Mouse (Mus musculus) spleen, postnatal 14 days (tissue): Measurements from ENCODE around the gene Upp2.
A peak's percentile ranks its signal among the peaks of the same experiment; 100 is the strongest.

Experiments
- DNase-seq, 2 experiments: peaks; one replicate each; pipeline ENCODE4 v3.0.0; 2021 to 2022; ENCODE audit warnings: low spot score in 2 of 2

Gene Upp2

DNA sequence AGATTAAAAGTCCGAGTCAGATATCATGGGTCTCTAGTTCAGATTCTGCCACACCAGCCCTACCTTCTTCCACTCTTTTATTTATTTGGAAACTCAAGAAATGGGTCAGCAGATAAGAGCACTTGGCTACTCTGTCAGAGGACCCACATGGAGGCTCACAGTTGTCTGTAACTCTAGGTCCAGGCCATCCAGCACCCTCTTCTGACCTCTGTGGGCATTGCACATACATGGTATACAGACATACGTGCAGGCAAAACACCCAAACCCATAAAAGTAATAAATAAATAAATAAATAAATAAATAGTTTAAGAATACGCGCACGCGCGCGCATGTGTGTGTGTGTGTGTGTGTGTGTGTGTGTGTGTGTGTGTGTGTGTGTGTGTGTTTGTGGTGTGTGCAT, 47.8 kb downstream of the Upp2 start:
- DNase-seq: no peak

DNA sequence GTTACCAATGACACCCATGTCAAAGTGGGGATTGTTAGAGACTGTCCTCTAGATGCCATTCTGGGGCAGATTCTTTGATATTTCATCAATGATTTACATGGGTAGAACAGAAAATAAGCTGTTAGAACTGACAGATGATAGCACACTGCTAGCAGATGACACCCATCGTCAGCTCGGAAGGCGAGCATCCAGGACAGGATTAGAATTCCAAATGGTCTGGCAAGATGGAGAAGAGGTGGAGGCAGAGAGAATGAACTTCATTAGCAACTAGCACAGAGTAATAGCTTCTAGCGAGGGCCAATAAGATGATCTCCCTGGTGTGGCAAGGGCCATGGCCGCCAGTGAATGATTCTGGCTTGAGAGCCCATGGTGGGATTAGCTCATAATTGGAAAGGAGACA, 48.7 kb downstream of the Upp2 start:
- DNase-seq: no peak

DNA sequence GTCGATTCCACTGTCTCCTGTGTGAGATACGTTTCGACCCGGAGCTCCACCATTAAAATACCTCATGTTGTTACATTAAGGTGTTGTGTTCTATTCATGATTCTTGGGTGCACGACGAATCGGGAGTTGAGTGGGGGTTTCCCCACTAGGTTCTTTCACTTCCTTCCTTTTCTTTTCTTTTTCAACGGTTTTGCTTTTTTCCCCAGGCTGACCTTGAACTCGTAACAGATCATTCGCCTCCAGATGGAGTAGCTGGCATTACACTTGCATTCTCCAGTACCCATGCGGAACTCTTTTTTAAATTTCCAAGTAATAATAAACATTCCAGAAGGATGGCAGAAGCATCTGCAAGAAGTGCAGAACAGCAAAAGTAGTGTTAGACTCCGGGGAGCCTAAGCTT, 58.1 kb downstream of the Upp2 start:
- no peak for DNase-seq

DNA sequence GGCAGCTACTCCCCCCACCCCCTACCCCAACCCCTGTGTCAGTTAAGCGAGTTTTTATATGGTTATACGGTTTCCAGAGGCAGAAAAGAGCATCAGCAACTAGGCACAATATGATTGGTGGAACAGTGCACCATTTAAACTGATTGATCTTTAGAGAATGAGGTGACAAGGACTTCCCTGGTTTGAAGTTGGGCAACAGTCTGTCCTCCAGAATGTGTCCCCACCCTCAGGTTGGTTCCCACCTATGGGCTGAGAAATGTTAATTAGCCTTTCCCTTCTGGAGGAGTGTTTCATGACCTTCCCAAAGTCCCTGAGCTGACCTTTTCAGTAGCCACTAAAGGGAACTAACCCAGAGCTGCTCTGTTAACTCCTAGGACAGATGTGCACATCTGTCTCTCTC, 58.6 kb downstream of the Upp2 start:
- no peak for DNase-seq

DNA sequence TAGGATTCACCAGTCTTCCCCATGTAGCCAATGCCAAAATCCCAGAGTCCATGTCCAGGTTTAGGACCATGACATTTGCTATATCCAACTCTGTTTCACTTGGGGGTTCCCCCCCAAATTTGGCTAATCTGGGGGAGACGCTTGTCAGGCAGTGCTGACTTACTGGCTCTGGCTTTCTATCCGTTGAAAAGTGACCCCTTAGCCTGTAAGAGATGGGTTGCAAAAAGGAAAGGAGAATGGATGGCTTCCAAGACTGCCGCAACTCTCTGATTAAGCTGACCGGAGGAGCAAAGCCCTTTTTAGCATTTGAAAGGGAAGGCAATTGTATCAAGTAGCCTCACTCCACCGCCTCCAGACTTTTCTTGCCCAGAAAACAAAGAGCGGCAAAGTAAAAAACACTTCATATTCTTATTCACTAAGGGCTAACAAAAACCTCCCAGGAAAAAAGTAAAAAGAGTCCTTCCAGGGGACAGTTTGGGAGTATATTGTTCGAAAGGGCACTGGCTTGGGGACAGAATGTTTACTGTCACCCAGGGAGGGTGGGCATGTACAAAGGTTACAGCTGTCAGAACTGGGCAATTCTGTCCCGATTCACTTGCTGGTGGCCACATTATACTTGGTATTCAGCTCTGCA, 59.2 kb downstream of the Upp2 start:
- DNase-seq: no peak

DNA sequence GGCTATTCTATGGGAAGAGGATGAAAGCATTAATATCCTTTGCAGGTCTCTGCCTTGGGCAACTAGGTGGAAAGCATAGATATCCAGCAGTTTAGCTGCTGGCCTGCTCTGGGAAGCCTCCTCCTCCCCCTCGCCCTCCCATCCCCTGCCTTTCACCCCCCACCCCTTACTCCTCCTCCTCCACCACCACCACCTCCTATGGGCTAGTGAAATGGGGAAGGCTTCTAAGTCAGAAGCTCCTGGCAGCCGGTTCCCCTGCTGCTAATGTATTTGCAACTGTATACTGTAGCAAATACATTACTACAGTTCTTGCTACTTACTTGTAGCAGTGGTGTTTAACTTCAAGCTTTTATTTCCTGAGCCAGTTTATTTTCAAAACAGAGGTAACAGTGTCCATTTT, 60.9 kb downstream of the Upp2 start:
- DNase-seq: no peak

DNA sequence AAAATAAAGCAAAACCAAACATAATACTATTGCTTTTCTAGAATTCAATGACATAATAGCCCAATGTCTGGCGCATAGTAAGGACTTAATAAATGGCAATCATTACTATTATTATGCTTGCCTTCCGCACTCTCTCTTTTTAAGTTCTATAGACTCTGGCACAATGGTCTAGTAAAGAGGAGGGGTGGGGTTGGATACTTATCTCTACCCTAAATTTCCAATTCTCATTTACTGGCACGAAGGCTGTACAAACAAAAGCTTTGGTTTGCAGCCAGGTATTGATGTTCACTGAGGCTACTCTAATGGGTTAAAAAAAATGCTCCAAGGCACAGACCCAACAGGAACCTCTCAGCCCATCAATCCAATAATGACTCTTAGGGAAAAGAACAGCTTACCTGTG, 61.9 kb downstream of the Upp2 start:
- no peak for DNase-seq

DNA sequence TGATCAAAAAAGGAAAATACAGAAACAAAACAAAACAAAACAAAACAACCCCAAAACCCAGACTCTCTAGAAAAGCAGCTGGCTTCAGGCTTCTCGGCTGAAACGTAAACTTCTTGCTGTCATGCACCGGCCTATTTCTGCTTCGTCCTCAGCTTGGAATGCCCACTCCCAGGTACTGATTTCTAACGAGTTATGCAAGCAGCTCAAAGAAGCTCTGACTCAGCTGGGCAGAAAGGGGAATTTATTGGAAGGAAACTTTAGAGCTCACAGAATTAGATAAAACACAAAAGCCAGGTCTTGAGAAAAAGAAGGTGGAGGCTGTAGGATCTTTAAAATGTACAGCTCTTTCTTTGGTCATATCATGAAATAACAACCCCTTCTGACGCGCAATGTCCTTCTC, 62.3 kb downstream of the Upp2 start:
- DNase-seq: no peak

DNA sequence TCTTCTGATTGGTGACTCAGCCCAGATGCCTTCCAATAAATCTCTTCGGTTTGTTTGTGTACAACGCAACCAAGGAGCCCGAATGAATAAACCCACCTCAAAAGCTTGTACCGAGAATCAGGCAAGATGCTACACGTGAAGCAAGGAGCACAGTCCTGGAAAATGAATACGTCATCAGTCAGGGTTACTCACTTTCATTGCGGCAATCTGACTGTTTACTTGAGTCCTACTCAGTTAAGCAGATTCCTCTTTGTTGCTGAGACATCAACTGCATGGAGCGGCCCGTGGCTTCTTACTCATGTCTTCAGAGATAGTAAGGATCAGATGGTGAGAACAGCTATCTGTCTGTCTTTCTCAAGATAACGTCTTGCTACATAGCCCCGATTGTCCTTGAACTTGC, 66.7 kb downstream of the Upp2 start:
- DNase-seq: no peak

DNA sequence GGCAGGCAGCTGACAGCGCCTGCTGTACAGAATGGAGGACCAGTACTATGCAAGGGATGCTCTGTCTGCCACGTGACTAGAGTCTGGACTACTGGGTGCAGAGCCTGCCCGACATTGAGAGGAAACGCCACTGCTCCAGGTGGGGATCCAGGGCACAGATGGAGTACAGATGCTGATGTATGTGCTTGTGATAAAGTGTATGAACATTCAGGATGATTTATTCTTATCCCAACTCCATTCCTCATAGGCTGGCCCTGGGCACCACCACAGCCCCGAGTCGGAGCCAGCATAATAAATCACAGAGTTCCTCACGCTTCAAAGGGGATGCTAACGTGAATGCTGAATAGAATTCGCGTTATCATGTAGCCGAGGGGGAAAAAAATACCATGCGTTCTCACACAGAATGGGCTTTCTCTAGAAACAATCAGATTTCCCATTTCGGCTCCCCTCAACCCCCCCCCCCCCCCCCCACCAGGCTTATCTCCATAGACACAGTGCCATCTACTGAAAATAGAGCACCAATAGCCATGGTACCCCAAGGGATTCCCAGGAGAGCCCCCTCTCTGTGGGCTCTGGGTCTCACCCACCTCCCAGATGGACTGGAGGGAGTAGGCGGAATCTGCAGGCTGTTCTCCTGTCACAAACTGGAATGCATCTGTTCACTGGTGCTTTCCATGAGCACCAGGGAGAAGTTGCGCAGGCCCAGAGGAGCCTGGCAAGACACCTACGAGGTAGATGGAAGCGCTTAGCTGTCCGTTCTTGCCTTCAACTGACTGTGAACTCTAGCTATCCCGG, 74.9 kb downstream of the Upp2 start:
- no peak for DNase-seq

DNA sequence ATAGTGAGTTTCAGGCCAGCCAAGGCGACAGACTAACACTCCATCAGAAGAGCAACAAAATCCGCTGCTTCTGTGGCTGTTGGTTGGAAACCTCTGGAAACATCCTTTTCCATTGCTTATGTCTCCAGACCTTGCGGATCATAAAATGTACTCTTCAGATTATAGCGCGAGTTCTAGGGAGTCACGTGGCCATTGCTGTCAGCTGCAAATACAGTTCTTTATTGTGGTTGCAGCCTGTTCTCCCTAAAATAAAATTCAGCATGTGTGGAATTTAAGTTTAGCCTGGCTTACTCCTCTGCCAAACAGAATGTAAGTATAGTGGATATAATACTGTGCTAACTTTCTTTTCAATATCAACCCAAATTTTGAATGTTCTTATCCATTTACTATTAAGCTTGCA, 78.6 kb downstream of the Upp2 start:
- DNase-seq: no peak

DNA sequence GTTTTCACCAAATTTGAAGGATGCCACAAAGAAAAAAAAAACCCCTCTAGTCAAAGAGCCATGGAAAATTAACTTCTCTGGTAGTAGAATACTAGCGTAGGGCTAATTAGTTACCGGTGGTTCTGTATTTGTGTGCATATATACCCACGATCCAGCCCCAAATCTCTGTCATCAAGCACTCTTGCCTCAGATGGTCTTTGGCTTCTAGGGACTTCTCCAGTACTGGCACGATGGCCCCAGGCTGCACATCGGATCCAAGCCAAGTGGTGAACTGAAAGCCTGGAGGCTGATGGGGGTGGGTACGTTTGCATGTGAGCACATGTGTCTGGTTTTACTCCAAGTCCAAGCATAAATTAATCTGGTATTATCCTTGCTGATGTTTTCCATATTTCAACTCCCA, 88.1 kb downstream of the Upp2 start:
- DNase-seq: no peak

DNA sequence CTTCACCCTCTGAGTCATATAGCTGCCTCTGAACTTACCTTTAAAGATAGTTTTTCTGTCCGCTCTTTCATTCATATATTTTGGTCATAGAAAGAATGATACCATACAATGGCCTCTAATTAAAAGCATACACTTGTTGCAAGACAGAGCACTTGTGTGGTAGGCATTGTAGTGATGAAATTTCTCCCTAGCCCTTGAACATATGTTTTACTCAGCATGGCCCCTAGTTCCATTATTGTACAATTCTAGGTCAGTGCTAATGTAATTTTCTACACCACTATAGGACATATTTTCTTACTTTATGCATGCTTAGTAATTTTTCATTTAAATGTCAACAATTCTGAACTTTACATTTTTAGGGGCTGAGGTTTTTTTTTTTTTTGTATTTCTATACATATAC, 89.9 kb downstream of the Upp2 start:
- DNase-seq: no peak

DNA sequence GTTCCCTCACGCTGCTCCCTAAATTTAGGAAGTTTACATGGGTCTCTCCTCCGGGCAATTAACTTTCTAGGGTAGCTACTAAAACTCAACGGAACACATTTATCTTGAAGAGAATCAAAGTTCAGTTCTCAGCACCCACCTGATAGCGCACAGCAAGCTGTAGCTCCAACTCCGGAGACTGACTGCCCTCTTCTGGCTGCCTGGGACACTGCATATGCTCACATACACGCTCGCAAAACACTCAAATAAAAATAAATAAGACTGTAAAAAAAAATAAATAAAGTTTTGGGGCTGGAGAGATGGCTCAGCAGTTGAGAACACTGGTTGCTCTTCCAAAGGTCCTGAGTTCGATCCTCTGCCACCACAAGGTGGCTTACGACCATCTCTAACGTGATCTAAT, 90.8 kb downstream of the Upp2 start:
- no peak for DNase-seq

DNA sequence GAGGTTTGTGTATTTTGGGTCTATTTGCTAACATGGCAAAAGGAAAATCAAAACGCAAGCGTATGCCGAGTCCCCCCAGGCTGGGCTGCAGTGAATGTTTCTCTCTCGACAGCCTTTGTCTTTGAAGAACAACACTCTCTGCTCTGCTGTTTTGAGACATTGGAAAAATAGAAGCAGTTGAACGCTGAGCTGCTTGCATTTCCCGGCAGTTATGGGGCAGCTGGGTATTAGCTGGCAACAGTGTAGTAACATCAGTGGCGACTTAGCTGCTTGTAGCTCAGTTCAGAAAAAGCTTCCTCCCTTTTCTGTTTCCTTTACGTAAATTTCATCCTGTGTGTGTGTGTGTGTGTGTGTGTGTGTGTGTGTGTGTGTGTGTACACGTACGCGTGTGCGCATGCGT, 93.5 kb downstream of the Upp2 start:
- no peak for DNase-seq

DNA sequence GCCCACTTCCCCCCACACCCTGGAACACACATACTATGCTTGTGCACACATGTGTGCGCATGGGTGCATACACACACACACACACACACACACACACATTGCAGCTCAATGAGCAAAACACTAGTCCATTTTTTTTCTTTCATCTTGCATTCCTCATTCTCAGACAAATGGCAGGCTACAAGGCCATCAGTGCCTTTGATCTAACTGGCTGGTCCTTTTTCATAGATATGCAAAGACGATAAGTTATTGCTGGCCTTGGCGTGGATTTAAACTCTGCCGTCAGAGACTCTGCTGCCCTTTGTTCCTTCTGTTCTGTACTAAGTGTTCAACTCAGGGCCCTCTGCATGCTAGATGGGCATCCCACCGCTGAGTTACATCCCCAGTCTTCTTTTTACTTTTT, 94.0 kb downstream of the Upp2 start:
- DNase-seq: no peak

DNA sequence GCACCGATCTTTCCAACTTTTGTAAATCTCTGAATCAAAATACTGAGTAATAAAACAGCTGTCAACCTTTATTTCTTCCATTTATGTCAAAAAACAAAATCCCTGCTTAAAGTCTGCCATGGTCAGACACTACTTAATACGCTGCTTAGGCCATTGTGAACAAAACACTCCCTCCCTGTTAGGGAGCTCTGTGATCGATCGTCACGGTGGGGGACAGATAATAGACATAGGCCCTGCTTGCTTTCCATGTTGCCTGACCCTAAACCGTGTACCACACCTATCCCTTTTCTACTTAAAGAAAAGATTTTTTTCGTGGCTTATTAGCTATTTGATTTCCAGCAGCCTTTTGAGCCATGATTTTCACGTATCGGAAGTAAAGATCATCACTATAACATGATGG, 95.6 kb downstream of the Upp2 start:
- DNase-seq: no peak

DNA sequence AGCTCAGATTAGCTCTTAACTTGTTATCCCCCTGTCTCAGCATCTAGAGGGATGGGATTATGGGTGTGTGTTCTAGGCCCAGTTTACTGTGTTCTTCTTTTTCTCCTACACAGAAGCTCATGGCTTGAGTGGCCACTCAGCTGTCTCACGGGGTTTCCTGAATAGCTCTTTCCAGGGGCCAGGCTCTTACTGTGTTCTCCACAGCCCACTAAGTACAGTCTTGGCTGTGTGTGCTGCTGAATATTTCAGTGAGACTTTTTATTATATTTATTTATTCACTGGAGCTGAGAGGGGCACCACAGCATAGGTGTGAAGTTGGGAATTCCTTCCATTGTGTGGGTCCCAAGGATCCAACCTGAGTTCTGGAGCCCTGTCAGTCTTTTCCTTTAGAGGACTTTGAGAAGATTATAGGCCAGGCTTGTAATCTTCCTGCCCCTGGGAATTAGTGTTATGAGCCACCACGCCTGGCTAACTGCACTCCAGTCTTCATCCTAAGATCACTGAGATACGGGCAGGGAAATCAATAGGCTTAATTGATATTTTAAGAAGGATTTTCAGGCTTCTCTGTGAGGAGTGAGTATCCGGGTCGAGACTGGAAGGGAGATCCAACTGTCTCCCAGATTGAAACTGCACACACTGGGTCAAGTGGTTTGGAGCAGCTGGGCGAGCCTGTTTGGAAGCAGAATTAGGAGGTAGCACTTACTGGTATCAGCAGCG, 96.5 kb downstream of the Upp2 start:
- no peak for DNase-seq

DNA sequence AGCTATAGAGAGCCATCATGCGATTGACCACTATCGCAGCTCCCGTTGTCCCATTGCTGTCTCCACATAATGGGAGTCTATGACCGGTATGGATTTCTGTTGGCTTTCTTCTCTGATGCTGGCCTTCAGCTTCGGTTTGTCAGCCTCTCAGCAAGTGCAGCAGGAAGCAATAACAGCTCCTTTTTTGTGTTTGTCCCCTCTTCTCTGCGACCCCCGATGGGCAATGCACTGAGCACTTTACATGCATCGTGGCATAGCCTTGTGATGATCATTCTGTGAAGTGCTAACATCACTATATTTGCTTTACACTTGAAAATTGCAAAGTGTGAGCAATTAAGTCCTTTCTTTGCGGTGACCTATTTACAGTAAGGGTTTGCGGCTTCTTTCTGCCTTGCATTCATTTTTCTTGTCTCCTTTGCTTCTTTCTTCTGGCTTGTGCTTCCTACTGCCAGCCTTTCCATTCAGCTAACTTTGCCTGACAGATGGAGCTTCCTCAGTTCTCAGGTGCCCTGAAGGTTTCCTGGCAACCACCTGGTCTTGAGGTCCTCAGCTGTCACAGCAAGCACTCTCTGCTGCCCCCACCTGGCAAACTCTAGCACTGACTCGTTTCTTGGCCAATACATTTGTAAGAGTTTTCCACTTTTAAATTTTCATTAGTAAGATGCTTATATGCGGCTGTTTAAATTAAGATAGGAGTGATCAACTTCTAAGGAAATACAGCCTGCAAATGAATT, 98.2 kb downstream of the Upp2 start:
- peak in 1 of 2 experiments; percentile 19 for DNase-seq

DNA sequence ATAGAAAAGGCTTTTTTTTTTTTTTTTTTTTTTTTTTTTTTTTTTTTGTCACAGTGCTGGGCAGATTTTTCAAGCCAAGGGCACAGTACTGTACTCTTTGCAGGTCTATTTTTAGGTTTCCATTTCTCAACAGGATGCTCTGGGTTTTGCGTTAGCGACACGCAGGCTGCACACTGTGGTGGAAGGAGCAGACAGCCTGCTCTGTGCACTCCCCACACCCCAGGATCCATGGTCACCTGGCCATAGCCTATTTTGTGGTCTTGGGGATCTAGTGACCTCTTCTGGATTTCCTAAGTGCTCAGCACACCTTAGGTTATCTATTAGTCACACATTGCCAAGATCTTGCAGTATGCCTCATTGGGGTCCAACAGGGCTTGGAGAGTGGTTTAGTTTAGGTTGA, 100.2 kb downstream of the Upp2 start:
- no peak for DNase-seq

DNA sequence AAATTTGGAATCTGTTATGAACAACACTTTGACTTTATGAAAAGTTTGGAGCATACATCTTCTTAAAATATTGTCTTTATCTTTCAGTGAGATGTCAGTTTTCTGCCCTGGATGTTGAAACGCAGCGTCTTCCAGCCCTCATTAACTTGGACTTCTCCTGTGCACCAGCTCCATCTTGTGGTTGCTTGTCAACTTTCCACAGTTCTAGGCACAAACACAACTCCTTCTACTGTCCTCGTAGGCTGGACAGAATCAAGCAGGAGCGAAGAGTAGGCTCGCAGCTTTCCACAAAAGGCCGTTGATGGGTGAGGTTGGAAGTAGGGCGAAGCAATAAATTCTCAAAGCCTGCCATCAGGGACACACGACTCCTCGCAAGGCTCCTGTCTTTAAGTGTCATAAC, 100.9 kb downstream of the Upp2 start:
- no peak for DNase-seq

DNA sequence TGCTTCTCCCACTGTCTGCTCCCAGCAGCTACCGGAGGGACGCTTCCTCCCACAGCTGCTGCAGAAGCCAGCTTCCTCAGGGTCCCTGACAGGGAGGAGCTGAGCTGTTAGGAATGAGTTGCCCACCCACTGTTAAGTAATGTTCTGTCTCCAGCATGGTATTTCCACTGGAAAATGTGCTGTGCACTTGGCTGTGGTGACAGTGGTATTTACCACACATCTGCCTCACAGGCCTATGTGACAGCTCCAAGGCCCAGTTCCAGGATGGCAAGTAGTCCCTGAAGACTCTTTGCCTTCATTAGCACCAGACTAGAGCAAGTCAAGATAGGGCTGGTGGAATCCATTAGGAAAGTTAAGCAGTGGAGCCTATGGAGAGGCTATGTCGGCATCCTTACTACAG, 102.0 kb downstream of the Upp2 start:
- DNase-seq: no peak
